Mouse (Mus musculus): ENCODE results near the gene Ackr3. TPM values are rescaled to one million over a fixed set of nuclear protein-coding genes. Genes with fewer than 3 reads are reported as not detected.

Gene Ackr3
- total and polyA plus RNA-seq, 3 experiments, result 13.1 to 34.4 (median 23.1) TPM

DNA sequence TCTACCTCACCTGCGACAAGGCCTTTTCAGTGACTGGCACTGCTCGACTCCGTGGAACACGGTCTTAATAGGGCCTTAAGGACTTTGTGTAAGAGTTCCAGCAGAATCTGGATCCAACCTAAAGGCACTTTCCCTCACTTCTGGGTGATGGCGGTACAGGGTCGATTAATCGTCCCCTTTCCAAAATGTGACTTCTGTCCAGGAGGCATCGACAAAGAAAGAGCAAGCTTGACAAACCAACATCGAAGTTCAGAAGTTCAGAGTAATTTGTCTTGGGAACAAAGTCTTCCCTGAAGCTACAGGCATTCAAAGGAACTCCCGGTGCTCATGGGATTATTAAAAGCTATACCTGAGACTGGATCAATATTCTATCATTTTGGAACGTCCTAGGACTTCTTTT is 439 bp upstream of the Ackr3 start:
- DNase-seq (ENCODE audit: extremely low read depth), result peak; percentile 17
- Histone ChIP-seq H3K4me1 (ENCODE audit: control insufficient read depth in 1 of 2, insufficient read depth in 2 of 2) (peaks cover 18 to 53% of the 10 kb centered on the region in 2 experiments), H3K27ac (ENCODE audit: insufficient read depth, low read depth) (no peak overlapping the region), H3K9ac (ENCODE audit: insufficient read depth, low read depth) (no peak overlapping the region), H3K79me2 (replicated peaks; ENCODE audit: control insufficient read depth, extremely low read depth, insufficient read depth, poor library complexity, severe bottlenecking) (peaks cover 30% of the 10 kb centered on the region), H3K9me3 (replicated peaks; ENCODE audit: low read length) (no peaks in the 10 kb centered on the region), H3K36me3 (replicated peaks in 1 of 2; ENCODE audit: control insufficient read depth in 1 of 2, insufficient read depth in 1 of 2, low read length in 1 of 2) (peaks cover 0 to 15% of the 10 kb centered on the region in 2 experiments), H3K4me3 (replicated peaks in 1 of 3; ENCODE audit: low read depth in 2 of 3, low read length in 2 of 3, poor library complexity in 1 of 3) (peak overlapping the region in 2 of 3 experiments; percentile 32 to 82), H3K27me3 (replicated peaks) (no peaks in the 10 kb centered on the region), H3K4me2 (ENCODE audit: insufficient read depth, low read depth, poor library complexity, severe bottlenecking) (peak overlapping the region; percentile 12; the same call in 1 of the 2 replicates)
- dilution Hi-C loops (cut with MboI; ENCODE audit: extremely low pct_ligation_motif_present, extremely low pct_unique_long_range_greater_than_20kb, low sequenced_read_pairs) (no loop called here), in situ Hi-C loops (cut with MboI; ENCODE audit: low pct_ligation_motif_present, low pct_unique_long_range_greater_than_20kb, low sequenced_read_pairs) (loop anchor here (5.0 to 10.0 kb wide), 3 partner anchors 34 to 391 kb away; no protein-coding TSS in a partner anchor)
- no peak for TF ChIP-seq ETS1 (conservative IDR thresholded peaks at IDR 0.05; ENCODE audit: low read depth, low read length)
- no peak for TF ChIP-seq MXI1 (IDR thresholded peaks at IDR 0.05; ENCODE audit: low read depth, low read length)
- no peak for TF ChIP-seq NRF1 (IDR thresholded peaks at IDR 0.05; ENCODE audit: low read depth, low read length)
- TF ChIP-seq MAFK (IDR thresholded peaks at IDR 0.05; ENCODE audit: insufficient replicate concordance, low read length), result no peak
- no peak for TF ChIP-seq RCOR1 (conservative IDR thresholded peaks at IDR 0.05; ENCODE audit: low read depth, low read length)
- TF ChIP-seq MAZ (IDR thresholded peaks at IDR 0.05; ENCODE audit: low read depth, low read length), result no peak

DNA sequence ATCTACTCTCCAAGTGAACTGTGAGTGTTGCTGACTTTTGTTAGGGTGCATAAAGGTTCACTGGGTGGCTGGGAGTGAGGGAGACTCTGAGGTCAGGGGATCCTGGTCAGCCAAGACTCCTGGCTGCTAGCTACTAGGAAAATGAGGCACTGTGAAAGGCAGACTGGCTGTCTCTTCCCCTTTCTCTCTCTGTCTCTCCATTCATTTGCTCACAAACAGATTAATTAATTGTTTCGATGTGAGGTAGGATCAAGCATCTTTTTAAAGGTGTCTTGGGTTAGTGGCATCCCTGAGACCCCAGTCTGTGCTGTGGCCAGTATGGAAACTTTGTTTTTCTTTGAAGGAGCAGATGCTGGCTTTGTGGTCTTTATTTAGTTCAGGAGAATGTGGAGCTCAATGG is 1.0 kb downstream of the Ackr3 start:
- H3K9ac ChIP-seq (ENCODE audit: insufficient read depth, low read depth), result peak overlapping the region; percentile 50; the same call in 1 of the 2 replicates
- TF ChIP-seq E2F4 (IDR thresholded peaks at IDR 0.05; ENCODE audit: insufficient replicate concordance, low read depth, low read length) (no peak), CHD2 (IDR thresholded peaks at IDR 0.05; ENCODE audit: low read length) (no peak), USF1 (IDR thresholded peaks at IDR 0.05; ENCODE audit: low read depth, low read length) (no peak), CHD1 (IDR thresholded peaks at IDR 0.05; ENCODE audit: low read depth, low read length) (0 out of 2 replicates have a peak, but pooled peaks have one; percentile 25), ZNF384 (IDR thresholded peaks at IDR 0.05; ENCODE audit: low read depth, low read length) (no peak)
- dilution Hi-C loops (cut with MboI; ENCODE audit: extremely low pct_ligation_motif_present, extremely low pct_unique_long_range_greater_than_20kb, low sequenced_read_pairs) (no loop called here), in situ Hi-C loops (cut with MboI; ENCODE audit: low pct_ligation_motif_present, low pct_unique_long_range_greater_than_20kb, low sequenced_read_pairs) (loop anchor here (5.0 to 10.0 kb wide), 3 partner anchors 32 to 390 kb away; no protein-coding TSS in a partner anchor)
- no peak for DNase-seq (ENCODE audit: extremely low read depth)
- H3K27me3 ChIP-seq (replicated peaks), result no peaks in the 10 kb centered on the region
- peak overlapping the region; percentile 59 to 82 (median 75) for H3K4me3 ChIP-seq (replicated peaks in 1 of 3; ENCODE audit: low read depth in 2 of 3, low read length in 2 of 3, poor library complexity in 1 of 3)
- no peaks in the 10 kb centered on the region for H3K9me3 ChIP-seq (replicated peaks; ENCODE audit: low read length)
- H3K36me3 ChIP-seq (replicated peaks in 1 of 2; ENCODE audit: control insufficient read depth in 1 of 2, insufficient read depth in 1 of 2, low read length in 1 of 2), result peaks cover 0 to 29% of the 10 kb centered on the region in 2 experiments
- peaks cover 28 to 67% of the 10 kb centered on the region in 2 experiments for H3K4me1 ChIP-seq (ENCODE audit: control insufficient read depth in 1 of 2, insufficient read depth in 2 of 2)
- H3K79me2 ChIP-seq (replicated peaks; ENCODE audit: control insufficient read depth, extremely low read depth, insufficient read depth, poor library complexity, severe bottlenecking), result peaks cover 43% of the 10 kb centered on the region
- H3K27ac ChIP-seq (ENCODE audit: insufficient read depth, low read depth), result no peak overlapping the region
- peak overlapping the region; percentile 96 for H3K4me2 ChIP-seq (ENCODE audit: insufficient read depth, low read depth, poor library complexity, severe bottlenecking)

DNA sequence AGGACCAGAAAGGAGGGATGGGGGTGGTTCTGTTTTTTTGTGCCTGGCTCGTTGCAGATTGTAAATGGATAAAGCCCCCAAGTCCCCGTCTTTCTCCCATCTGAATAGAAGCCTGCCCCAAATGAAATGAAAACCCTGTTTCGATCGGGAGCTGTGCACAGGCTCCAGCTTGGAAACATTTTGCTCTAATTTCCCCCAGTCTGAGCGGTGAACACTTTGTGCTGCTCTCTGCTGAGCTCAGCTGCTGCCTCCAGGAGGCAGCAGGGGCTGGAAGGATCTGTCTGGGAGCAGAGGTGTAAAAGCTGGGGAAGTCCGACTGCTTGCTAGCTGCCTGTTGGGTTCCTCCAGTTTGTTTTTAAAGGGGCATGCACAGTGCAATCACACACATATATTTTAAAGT is 1.4 kb downstream of the Ackr3 start:
- Histone ChIP-seq H3K27me3 (replicated peaks) (no peaks in the 10 kb centered on the region), H3K4me3 (replicated peaks in 1 of 3; ENCODE audit: low read depth in 2 of 3, low read length in 2 of 3, poor library complexity in 1 of 3) (peak overlapping the region; percentile 59 to 82 (median 75)), H3K4me2 (ENCODE audit: insufficient read depth, low read depth, poor library complexity, severe bottlenecking) (peak overlapping the region; percentile 96), H3K36me3 (replicated peaks in 1 of 2; ENCODE audit: control insufficient read depth in 1 of 2, insufficient read depth in 1 of 2, low read length in 1 of 2) (peaks cover under 1 to 33% of the 10 kb centered on the region in 2 experiments), H3K9ac (ENCODE audit: insufficient read depth, low read depth) (peak overlapping the region; percentile 50; the same call in 1 of the 2 replicates), H3K27ac (ENCODE audit: insufficient read depth, low read depth) (no peak overlapping the region), H3K79me2 (replicated peaks; ENCODE audit: control insufficient read depth, extremely low read depth, insufficient read depth, poor library complexity, severe bottlenecking) (peaks cover 46% of the 10 kb centered on the region), H3K9me3 (replicated peaks; ENCODE audit: low read length) (no peaks in the 10 kb centered on the region), H3K4me1 (ENCODE audit: control insufficient read depth in 1 of 2, insufficient read depth in 2 of 2) (peaks cover 28 to 67% of the 10 kb centered on the region in 2 experiments)
- in situ Hi-C loops (cut with MboI; ENCODE audit: low pct_ligation_motif_present, low pct_unique_long_range_greater_than_20kb, low sequenced_read_pairs), result loop anchor here (10.0 kb wide), 1 partner anchor 390 kb away; no protein-coding TSS in a partner anchor
- dilution Hi-C loops (cut with MboI; ENCODE audit: extremely low pct_ligation_motif_present, extremely low pct_unique_long_range_greater_than_20kb, low sequenced_read_pairs), result no loop called here
- DNase-seq (ENCODE audit: extremely low read depth), result peak; percentile 67
- TF ChIP-seq POLR2A (IDR thresholded peaks at IDR 0.05; ENCODE audit: low read depth, low read length) (no peak), ZC3H11A (IDR thresholded peaks at IDR 0.05; ENCODE audit: low read depth, low read length) (peak; percentile 76), TBP (conservative IDR thresholded peaks at IDR 0.05; ENCODE audit: low read depth, low read length) (peak; percentile 76; the same call in 1 of the 2 replicates), IRF4 (IDR thresholded peaks at IDR 0.05; ENCODE audit: low read depth, low read length) (peak; percentile 64; the same call in 1 of the 2 replicates), ZMIZ1 (IDR thresholded peaks at IDR 0.05; ENCODE audit: low read depth, low read length) (no peak), NELFE (IDR thresholded peaks at IDR 0.05; ENCODE audit: low read depth, low read length) (no peak; the same call in 1 of the 2 replicates), MAZ (IDR thresholded peaks at IDR 0.05; ENCODE audit: low read depth, low read length) (0 out of 2 replicates have a peak, but pooled peaks have one; percentile 28), JUN (IDR thresholded peaks at IDR 0.05; ENCODE audit: insufficient read depth, low read depth, low read length) (no peak), UBTF (IDR thresholded peaks at IDR 0.05; ENCODE audit: low read depth, low read length) (peak; percentile 79; the same call in 1 of the 2 replicates), USF1 (IDR thresholded peaks at IDR 0.05; ENCODE audit: low read depth, low read length) (no peak), USF2 (conservative IDR thresholded peaks at IDR 0.05; ENCODE audit: low read depth, low read length) (no peak), KAT2A (IDR thresholded peaks at IDR 0.05; ENCODE audit: insufficient replicate concordance, low read length) (no peak), CHD2 (IDR thresholded peaks at IDR 0.05; ENCODE audit: low read length) (no peak), NRF1 (IDR thresholded peaks at IDR 0.05; ENCODE audit: low read depth, low read length) (no peak), CHD1 (IDR thresholded peaks at IDR 0.05; ENCODE audit: low read depth, low read length) (peak; percentile 71; the same call in 1 of the 2 replicates), RAD21 (IDR thresholded peaks at IDR 0.05; ENCODE audit: low read depth, low read length) (peak; percentile 84), E2F4 (IDR thresholded peaks at IDR 0.05; ENCODE audit: insufficient replicate concordance, low read depth, low read length) (0 out of 2 replicates have a peak, but pooled peaks have one; percentile 41), HCFC1 (IDR thresholded peaks at IDR 0.05; ENCODE audit: low read depth, low read length) (no peak; the same call in 1 of the 2 replicates)

All from CH12.LX (cell line).